Mouse (Mus musculus) layer of hippocampus, adult 8-10 months (tissue): ENCODE measurements around the gene Tpx2. TPM values are rescaled to one million over a fixed set of nuclear protein-coding genes. Genes with fewer than 3 reads are reported as not detected.

Experiments
- DNase-seq, 2 experiments: peaks; one replicate each; pipeline ENCODE4 v3.0.0; 2022; ENCODE audit warnings: low spot score in 2 of 2
- microRNA-seq, 2 experiments: library from miRNA; unstranded; fragments of <30 nt; microRNA quantifications; one replicate each; pipeline ENCODE4 v1.2.0; 2022
- total RNA-seq, 4 experiments: library from RNA; stranded (reverse); gene quantifications; 2 replicates each; pipeline ENCODE4 v1.2.4; 2022

The Tpx2 gene
- total RNA-seq, 4 experiments from 2014 or later: 1.2 to 2.3 (median 1.7) TPM

DNA sequence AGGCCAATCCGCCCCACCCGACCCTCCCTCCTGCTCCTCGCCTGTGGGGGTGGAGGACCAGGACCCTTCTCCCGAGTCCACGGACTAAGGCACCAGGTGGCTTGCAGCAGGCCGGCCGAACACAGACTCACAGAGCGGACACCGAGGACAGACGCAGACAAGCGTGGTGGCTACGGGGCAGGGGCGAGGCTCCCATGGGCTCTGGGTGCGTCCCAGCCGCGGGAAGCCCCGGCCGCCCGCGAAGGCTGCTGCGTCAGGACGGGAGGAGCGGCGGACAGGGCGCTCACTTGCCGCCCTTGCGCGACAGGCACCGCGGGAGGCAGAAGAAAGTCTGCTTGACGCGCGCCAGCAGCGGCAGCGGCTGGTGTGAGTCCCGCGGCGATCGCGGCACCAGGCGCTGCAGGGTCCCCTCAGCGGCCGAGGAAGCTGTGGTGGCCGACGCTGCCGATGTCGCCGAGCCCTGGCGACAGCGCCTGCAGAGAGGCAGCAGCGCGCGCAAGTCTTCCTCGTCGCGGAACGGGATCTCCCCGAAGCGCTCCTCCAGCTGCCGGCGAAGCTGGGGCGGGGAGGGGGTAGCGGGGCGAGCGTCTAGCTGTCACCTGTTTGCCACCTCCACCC is 95.2 kb downstream of the Tpx2 start:
- no peak for DNase-seq

DNA sequence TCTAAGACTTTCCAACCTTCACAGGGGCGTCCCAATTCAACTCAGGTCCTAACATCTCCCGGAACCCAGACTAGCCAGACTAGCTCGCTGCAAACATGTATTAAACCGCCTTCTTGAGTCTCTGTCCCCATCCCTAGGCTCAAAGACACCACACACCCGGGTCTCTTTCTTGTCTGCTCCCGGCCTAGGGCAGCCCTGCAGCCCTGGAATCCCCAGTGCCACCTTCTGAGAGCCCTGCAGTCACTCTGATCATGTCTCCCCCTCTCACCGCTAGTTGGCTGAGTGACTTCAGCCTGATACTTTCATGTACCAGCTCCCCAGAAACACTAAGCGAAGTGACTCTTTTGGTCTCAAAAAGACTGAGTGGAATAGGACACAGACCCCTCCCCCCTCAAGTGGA is 95.8 kb downstream of the Tpx2 start:
- DNase-seq: no peak

DNA sequence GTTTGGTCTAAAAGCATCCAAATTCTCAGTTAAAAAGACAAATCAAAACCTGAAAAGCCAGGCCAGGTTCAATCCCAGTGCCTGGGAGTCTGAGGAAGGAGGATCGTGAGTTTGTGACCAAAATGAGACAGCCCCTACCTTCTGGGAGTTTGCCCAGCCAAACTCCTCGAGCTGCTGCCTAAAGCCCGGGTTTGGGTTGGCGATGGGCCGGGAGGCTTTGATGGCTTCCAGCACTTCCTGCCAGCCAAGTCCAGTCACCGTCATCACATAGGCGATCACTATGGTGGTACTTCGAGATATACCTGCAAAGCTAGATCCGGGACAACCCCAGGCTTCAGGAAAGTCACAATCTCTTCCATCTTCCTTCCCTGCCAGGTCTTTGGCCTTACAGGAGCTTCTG is 96.2 kb downstream of the Tpx2 start:
- no peak for DNase-seq

Small RNA genes within 50 kb of the gene (microRNA-seq; reads per million reads assigned to microRNA genes)
- gene Mir5622: 0 reads per million in 2 experiments

Other genes with a start within 250 kb of the Tpx2 start
- gene Defb45, start 248.6 kb upstream of the Tpx2 start, total RNA-seq: not detected
- not detected for gene Defb36, start 243.6 kb upstream of the Tpx2 start, total RNA-seq
- gene Defb25, start 224.9 kb upstream of the Tpx2 start, total RNA-seq: not detected
- 1 to 10 TPM in 1 of 4 experiments, under 1 TPM in 3; 0.61 to 1.1 (median 0.72) TPM for gene Rem1, start 221.0 kb upstream of the Tpx2 start, total RNA-seq
- gene H13, start 178.5 kb upstream of the Tpx2 start, total RNA-seq: 10 to 100 TPM; 69.8 to 81.5 (median 78.5) TPM
- gene Mcts2, start 160.9 kb upstream of the Tpx2 start, total RNA-seq: 10 to 100 TPM; 17.7 to 21.8 (median 19.0) TPM
- 10 to 100 TPM; 18.1 to 24.9 (median 22.5) TPM for gene Id1, start 111.7 kb upstream of the Tpx2 start, total RNA-seq
- 1 to 10 TPM in 3 of 4 experiments, under 1 TPM in 1; 0.92 to 2.4 (median 2.2) TPM for gene Cox4i2, start 93.8 kb upstream of the Tpx2 start, total RNA-seq
- 100 to 1,000 TPM; 124 to 140 (median 132) TPM for gene Bcl2l1, start 16.2 kb upstream of the Tpx2 start, total RNA-seq
- gene Mylk2, start 63.4 kb downstream of the Tpx2 start, total RNA-seq: not detected
- under 1 TPM; 0.50 to 0.96 (median 0.78) TPM for gene Foxs1, start 85.2 kb downstream of the Tpx2 start, total RNA-seq
- gene Dusp15, start 103.7 kb downstream of the Tpx2 start, total RNA-seq: 10 to 100 TPM; 11.5 to 15.4 (median 12.6) TPM
- gene Ttll9, start 114.5 kb downstream of the Tpx2 start, total RNA-seq: 1 to 10 TPM in 3 of 4 experiments, under 1 TPM in 1; 0.95 to 1.9 (median 1.5) TPM
- 10 to 100 TPM; 39.5 to 56.6 (median 50.7) TPM for gene Pdrg1, start 167.5 kb downstream of the Tpx2 start, total RNA-seq
- gene Xkr7, start 183.9 kb downstream of the Tpx2 start, total RNA-seq: 1 to 10 TPM; 1.4 to 2.3 (median 2.0) TPM
- 1 to 10 TPM; 4.9 to 6.4 (median 5.6) TPM for gene Ccm2l, start 218.0 kb downstream of the Tpx2 start, total RNA-seq